Mouse (Mus musculus): ENCODE measurements around the gene Lsm2. TPM values are rescaled to one million over a fixed set of nuclear protein-coding genes. Genes with fewer than 3 reads are reported as not detected.
"Not testable (repeated sequence)": the region's sequence is repeated elsewhere in the genome, so short reads cannot be mapped to it uniquely, and the experiment has no call there.

Lsm2 gene
- total and polyA plus RNA-seq, 2 experiments from 2014 or later, result 23.1 to 64.2 TPM

GRCm38 (mm10) chr17:34997142-34997483 lies 15.5 kb downstream of the Lsm2 start:
- DNase-seq (ENCODE audit: low spot score), result no peak
- Histone ChIP-seq H3K4me1 (ENCODE audit: control insufficient read depth, insufficient read depth) (peaks cover 21% of the 10 kb centered on the region), H3K4me3 (ENCODE audit: low read depth, low read length) (no peak overlapping the region), H3K36me3 (replicated peaks; ENCODE audit: control insufficient read depth, insufficient read depth, low read length) (peaks cover 16% of the 10 kb centered on the region; the same call in 1 of the 2 replicates), H3K9ac (replicated peaks; ENCODE audit: low read depth, low read length) (no peak overlapping the region; the same call in 1 of the 2 replicates), H3K4me2 (ENCODE audit: low read depth, low read length) (0 out of 2 replicates have a peak overlapping the region, but pooled peaks have one; percentile 3), H3K27me3 (ENCODE audit: control insufficient read depth, insufficient read depth, low read length) (no peaks in the 10 kb centered on the region), H3K9me3 (replicated peaks; ENCODE audit: control insufficient read depth, low read length) (no peaks in the 10 kb centered on the region), H3K27ac (ENCODE audit: low read depth) (no peak overlapping the region)
- 88% methylated on average over 5 of the region's 5 CpGs for WGBS
- TF ChIP-seq EP300 (IDR thresholded peaks at IDR 0.05; ENCODE audit: low read depth), result no peak
- TF ChIP-seq CTCF (IDR thresholded peaks at IDR 0.05; ENCODE audit: low read depth), result no peak
- ATAC-seq (ENCODE audit: insufficient read depth, low read depth), result no peak

GRCm38 (mm10) chr17:34998526-34999430 lies 17.1 kb downstream of the Lsm2 start:
- no peak for ATAC-seq (ENCODE audit: insufficient read depth, low read depth)
- Histone ChIP-seq H3K4me1 (ENCODE audit: control insufficient read depth, insufficient read depth) (peaks cover 29% of the 10 kb centered on the region), H3K9ac (replicated peaks; ENCODE audit: low read depth, low read length) (peak overlapping the region; percentile 30), H3K27me3 (ENCODE audit: control insufficient read depth, insufficient read depth, low read length) (no peaks in the 10 kb centered on the region), H3K36me3 (replicated peaks; ENCODE audit: control insufficient read depth, insufficient read depth, low read length) (peaks cover 16% of the 10 kb centered on the region; the same call in 1 of the 2 replicates), H3K4me3 (ENCODE audit: low read depth, low read length) (peak overlapping the region; percentile 41; the same call in 1 of the 2 replicates), H3K4me2 (ENCODE audit: low read depth, low read length) (peak overlapping the region; percentile 98), H3K9me3 (replicated peaks; ENCODE audit: control insufficient read depth, low read length) (no peaks in the 10 kb centered on the region), H3K27ac (ENCODE audit: low read depth) (no peak overlapping the region)
- no peak for TF ChIP-seq CTCF (IDR thresholded peaks at IDR 0.05; ENCODE audit: low read depth)
- TF ChIP-seq EP300 (IDR thresholded peaks at IDR 0.05; ENCODE audit: low read depth), result no peak
- 85% methylated on average over 15 of the region's 15 CpGs for WGBS
- no peak for DNase-seq (ENCODE audit: low spot score)

GRCm38 (mm10) chr17:34999871-35000716 lies 18.4 kb downstream of the Lsm2 start:
- H3K9me3 ChIP-seq (replicated peaks; ENCODE audit: control insufficient read depth, low read length); ATAC-seq (ENCODE audit: insufficient read depth, low read depth); DNase-seq (ENCODE audit: low spot score); H3K27me3 ChIP-seq (ENCODE audit: control insufficient read depth, insufficient read depth, low read length): not testable (repeated sequence)
- H3K4me2 ChIP-seq (ENCODE audit: low read depth, low read length), result peak overlapping the region; percentile 98
- WGBS, result 18% methylated on average over 28 of the region's 32 CpGs
- peak overlapping the region; percentile 99 for H3K27ac ChIP-seq (ENCODE audit: low read depth)
- peaks cover 28% of the 10 kb centered on the region for H3K36me3 ChIP-seq (replicated peaks; ENCODE audit: control insufficient read depth, insufficient read depth, low read length)
- H3K9ac ChIP-seq (replicated peaks; ENCODE audit: low read depth, low read length), result peak overlapping the region; percentile 88
- H3K4me1 ChIP-seq (ENCODE audit: control insufficient read depth, insufficient read depth), result peaks cover 29% of the 10 kb centered on the region
- H3K4me3 ChIP-seq (ENCODE audit: low read depth, low read length), result peak overlapping the region; percentile 97

- peak within 1 kb of the TSS; percentile 98 for H3K4me2 ChIP-seq (ENCODE audit: low read depth, low read length)
- peaks cover 36% of the 10 kb centered on the region for H3K36me3 ChIP-seq (replicated peaks; ENCODE audit: control insufficient read depth, insufficient read depth, low read length)
- H3K4me1 ChIP-seq (ENCODE audit: control insufficient read depth, insufficient read depth), result peaks cover 29% of the 10 kb centered on the region
- peak within 1 kb of the TSS; percentile 88 for H3K9ac ChIP-seq (replicated peaks; ENCODE audit: low read depth, low read length)
- H3K9me3 ChIP-seq (replicated peaks; ENCODE audit: control insufficient read depth, low read length), result no peaks in the 10 kb centered on the region
- WGBS, result under 1% methylated on average over 67 of the region's 83 CpGs
- peak within 1 kb of the TSS; percentile 97 for H3K4me3 ChIP-seq (ENCODE audit: low read depth, low read length)
- peak; percentile 89 for ATAC-seq (ENCODE audit: insufficient read depth, low read depth)
- peak; percentile 75 for DNase-seq (ENCODE audit: low spot score)
- TF ChIP-seq CTCF (IDR thresholded peaks at IDR 0.05; ENCODE audit: low read depth) (no peak), EP300 (IDR thresholded peaks at IDR 0.05; ENCODE audit: low read depth) (peak; percentile 86)
- H3K27ac ChIP-seq (ENCODE audit: low read depth), result peak within 1 kb of the TSS; percentile 99
- no peaks in the 10 kb centered on the region for H3K27me3 ChIP-seq (ENCODE audit: control insufficient read depth, insufficient read depth, low read length)
These were observed 19.2 kb downstream of the Lsm2 start, which contains the start of gene Vars for GRCm38 (mm10) chr17:35000717-35001451. TSS of gene Vars (plus strand) at chr17:35000987.
